Mouse (Mus musculus) naive thymus-derived CD4-positive, alpha-beta T cell, adult 2 months (primary cell): Measurements from ENCODE around the gene Camta1.

ENCODE experiments used
- DNase-seq: peaks from one replicate; pipeline ENCODE4 v3.0.0-alpha.2; 2011; ENCODE audit warnings: low read depth

Gene Camta1

DNA sequence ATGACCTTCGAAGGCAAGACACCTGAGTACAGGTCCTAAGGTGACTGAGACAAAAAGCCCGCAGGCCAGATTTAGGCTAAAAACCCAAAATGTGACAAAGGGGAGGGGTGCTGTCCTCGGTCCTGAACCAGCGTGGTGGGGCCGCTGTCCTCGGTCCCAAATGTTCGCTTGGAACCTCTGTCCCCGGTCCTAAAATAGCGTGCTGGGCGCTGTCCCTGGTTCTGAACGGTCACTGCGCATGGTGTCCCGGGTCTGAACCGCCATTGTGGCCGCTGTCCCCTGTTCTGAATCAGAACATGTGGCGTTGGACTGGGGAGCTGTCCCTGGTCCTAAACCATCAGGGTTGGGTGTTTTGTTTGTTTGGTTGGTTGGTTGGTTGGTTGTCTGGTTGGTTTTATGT is 257.2 kb downstream of the Camta1 start:
- no peak for DNase-seq

- DNase-seq: no peak
Observed at GRCm38 (mm10) chr4:151603586-151603985, 258.1 kb downstream of the Camta1 start.

GRCm38 (mm10) chr4:151595116-151595515 is 266.6 kb downstream of the Camta1 start:
- DNase-seq: no peak

- no peak for DNase-seq
Observed at GRCm38 (mm10) chr4:151593042-151593441, 268.6 kb downstream of the Camta1 start.

- no peak for DNase-seq
Observed at GRCm38 (mm10) chr4:151586074-151586473, 275.6 kb downstream of the Camta1 start.

GRCm38 (mm10) chr4:151577961-151578360 is 283.7 kb downstream of the Camta1 start:
- DNase-seq: no peak

- no peak for DNase-seq
Observed at GRCm38 (mm10) chr4:151576291-151577108, 285.2 kb downstream of the Camta1 start.

DNA sequence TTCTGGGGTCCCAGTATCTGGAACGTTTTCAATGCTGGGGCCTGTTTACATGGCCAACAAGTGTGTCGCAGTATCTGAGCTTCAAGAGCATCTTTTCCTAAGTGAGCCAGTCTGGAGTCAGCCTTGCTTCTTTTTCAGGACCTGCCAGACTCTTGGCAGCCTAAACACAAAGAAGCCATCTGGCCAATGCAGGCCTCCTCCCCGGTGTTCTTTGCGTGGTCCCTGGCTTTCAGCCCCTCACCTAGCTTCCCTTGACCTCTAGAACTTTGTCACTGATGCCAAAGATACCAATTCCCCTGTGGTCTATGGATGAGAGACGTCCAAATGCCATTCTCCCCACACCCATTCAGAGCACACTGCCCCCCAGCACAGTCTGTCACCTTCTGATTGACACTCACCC is 289.0 kb downstream of the Camta1 start:
- no peak for DNase-seq

DNA sequence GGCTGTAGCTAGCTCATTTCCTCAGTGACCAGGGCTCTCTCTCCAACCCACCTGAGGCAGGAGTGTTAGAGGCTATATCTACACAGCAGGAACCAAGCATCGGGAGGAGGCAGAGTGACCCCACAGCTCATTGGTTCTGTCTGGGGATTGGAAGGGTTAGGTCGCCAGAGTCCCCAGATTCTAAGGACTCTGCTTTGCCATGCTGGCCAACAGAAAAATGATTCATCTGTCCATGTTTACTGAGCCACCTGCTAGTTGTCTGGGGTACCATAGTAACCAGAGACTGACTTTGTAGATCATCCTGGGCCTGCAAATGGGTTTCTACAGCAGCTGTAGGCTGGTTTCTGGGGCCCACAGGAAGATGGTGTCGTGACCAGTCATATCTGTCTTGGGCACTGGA is 292.1 kb downstream of the Camta1 start:
- no peak for DNase-seq

- no peak for DNase-seq
Observed at GRCm38 (mm10) chr4:151568887-151569286, 292.8 kb downstream of the Camta1 start.

GRCm38 (mm10) chr4:151567105-151567504 is 294.6 kb downstream of the Camta1 start:
- no peak for DNase-seq

GRCm38 (mm10) chr4:151555505-151555904 is 306.2 kb downstream of the Camta1 start:
- no peak for DNase-seq

- no peak for DNase-seq
Observed at GRCm38 (mm10) chr4:151549523-151549922, 312.2 kb downstream of the Camta1 start.

DNA sequence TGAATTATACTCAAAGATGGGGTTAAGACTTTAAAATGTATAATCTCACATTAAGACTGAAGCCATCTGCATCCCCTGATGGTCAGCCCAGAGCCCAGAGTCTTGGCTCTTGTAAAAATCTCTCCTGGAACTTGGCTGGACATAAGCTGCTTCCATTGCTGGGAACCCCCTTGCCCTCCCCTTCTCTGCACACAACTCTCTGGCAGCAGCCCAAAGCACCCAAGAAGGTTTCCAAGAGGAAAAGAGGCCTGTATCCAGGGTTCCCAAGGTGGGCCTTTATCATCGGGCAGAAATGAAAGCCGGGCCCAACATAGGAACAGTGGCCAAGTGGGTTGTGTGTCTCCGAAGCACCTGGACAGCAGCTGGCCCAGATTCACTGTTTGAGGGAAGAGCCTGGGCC is 316.2 kb downstream of the Camta1 start:
- no peak for DNase-seq

- DNase-seq: no peak
Observed at GRCm38 (mm10) chr4:151544191-151544590, 317.5 kb downstream of the Camta1 start.

GRCm38 (mm10) chr4:151540546-151540945 is 321.1 kb downstream of the Camta1 start:
- no peak for DNase-seq

DNA sequence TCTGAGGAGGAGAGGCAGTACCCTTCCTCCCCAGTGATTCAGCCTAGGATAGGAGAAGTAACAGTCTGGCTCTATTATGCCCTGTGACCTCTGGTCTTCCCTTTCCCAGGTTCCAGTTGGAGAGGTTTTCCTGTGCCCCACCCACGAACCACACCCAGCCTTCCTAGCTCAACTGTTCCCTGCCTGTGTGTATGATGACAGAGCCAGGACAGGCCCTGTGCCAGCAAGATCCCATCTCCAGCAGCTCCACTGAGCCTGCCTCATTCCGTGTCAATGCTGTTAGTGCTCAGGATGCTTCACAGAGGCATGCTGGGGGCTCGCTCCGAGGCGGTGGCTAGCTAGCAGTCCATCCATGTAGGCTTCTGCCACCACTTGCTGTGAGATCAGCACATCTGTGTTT is 321.8 kb downstream of the Camta1 start:
- DNase-seq: no peak

- DNase-seq: no peak
Observed at GRCm38 (mm10) chr4:151539167-151539525, 322.5 kb downstream of the Camta1 start.

- DNase-seq: no peak
Observed at GRCm38 (mm10) chr4:151538446-151539166, 323.1 kb downstream of the Camta1 start.

DNA sequence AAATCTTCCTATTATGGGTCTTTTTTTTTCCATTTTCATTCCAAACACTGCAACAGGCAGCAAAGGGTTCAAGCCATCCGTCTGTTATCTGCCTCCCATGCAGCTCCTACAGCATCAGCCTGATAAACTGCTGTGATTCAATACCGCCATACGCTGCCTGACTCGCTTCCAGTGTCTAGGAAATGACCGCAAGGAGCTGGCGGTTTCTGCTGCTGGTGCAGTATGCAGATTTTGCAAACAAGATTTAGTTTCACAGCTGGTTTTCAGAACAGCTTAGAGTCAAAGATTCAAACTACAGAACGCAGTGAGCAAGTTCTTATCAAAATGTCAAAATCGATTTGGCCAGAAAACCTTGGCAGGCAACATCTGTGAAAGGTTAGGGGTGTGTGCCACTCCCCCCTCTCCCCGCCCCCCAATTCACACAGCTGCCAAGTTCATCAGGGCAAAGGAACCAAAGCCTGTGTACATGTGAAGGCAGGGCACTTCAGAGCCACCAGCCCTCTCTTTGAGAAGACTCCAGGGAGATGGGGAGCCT is 325.7 kb downstream of the Camta1 start:
- DNase-seq: no peak

- DNase-seq: no peak
Observed at GRCm38 (mm10) chr4:151533451-151533850, 328.2 kb downstream of the Camta1 start.

GRCm38 (mm10) chr4:151528436-151528835 is 333.2 kb downstream of the Camta1 start:
- DNase-seq: no peak

GRCm38 (mm10) chr4:151527763-151528162 is 333.9 kb downstream of the Camta1 start:
- DNase-seq: no peak
